Mouse (Mus musculus): ENCODE results near the gene Bbs9.

Bbs9 gene

DNA sequence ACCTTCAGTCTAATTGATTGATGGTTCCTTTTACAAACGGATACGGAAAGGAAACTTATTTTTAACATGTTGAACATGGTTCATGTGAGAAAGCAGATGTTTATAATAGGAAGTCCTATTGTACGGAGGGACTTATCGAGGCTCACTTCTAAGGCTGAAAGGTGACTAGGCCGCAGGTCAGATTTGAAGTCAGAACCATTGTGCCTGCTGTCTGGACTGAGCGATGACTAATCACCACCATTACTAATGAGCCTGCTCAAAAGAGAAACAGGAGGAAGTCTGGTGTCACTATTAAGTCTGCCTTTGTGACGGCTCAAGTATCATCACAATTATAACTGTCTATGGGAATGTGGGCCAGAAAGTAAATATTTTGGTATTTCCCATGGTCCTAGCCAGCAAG is 325.2 kb downstream of the Bbs9 start:
- DNase-seq (ENCODE audit: extremely low spot score), result no peak

GRCm38 (mm10) chr9:22805981-22806380 is 330.5 kb downstream of the Bbs9 start:
- no peak for DNase-seq (ENCODE audit: extremely low spot score)

- no peak for DNase-seq (ENCODE audit: extremely low spot score)
Observed at GRCm38 (mm10) chr9:22806494-22806893, 331.0 kb downstream of the Bbs9 start.

DNA sequence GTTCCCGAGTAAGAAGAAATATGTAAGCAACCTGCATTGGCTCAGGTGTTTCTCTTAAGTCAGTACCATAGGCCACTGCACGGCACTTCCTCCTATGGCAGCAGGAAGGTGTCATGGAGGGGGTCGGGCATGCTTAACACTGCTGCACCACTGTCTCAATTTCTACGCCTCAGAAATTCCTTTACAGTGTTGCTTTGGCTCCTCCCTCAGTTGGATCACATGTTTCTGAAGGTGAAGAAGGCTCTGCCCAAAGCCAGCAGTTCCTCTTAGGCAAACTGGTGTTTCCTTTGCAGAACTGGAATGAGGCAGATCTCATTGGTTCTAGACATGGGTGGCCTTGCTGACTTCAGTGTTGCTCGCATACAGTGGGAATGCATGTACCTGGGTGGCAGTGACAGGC is 332.2 kb downstream of the Bbs9 start:
- DNase-seq (ENCODE audit: extremely low spot score), result no peak

- DNase-seq (ENCODE audit: extremely low spot score), result no peak
Observed at GRCm38 (mm10) chr9:22809621-22810126, 334.2 kb downstream of the Bbs9 start.

DNA sequence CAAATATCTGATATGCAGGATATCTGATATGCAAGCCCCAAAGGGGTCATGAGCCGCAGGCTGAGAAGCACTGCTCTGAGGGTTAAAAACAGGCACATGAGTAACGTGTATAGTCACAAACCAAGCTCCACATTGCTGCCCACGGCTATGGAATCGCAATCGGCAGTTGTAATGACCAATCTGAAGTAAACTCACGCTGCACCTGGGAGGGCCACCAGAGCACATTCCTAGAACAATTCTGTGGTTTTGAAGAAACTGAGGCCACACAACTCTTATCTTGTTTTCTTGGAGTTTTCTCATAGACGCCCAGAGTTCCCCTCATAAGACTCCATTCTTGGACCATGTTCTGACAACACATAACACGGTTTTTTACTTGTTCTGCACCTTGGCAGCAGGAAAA is 334.9 kb downstream of the Bbs9 start:
- DNase-seq (ENCODE audit: extremely low spot score), result no peak

DNA sequence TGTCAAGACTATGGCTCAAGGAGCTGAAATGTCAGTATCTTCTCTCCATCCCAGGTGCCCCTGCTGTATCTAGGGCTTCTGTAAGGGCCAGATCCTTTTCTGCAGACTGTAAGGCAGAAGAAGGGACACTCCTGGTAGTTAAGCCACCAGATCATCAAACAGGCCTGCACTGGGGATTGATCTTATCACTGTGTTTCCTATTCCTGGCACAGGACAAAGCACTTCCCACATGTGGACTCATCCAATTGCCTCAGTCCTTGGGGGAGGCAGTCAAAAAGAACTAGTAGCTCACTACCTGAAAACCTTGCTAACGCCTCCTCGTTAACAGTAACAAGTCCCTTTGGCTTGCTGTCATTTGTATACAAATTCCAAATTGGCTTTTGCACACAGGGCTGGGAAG is 336.4 kb downstream of the Bbs9 start:
- no peak for DNase-seq (ENCODE audit: extremely low spot score)

- DNase-seq (ENCODE audit: extremely low spot score), result no peak
Observed at GRCm38 (mm10) chr9:22814407-22815092, 339.0 kb downstream of the Bbs9 start.

DNA sequence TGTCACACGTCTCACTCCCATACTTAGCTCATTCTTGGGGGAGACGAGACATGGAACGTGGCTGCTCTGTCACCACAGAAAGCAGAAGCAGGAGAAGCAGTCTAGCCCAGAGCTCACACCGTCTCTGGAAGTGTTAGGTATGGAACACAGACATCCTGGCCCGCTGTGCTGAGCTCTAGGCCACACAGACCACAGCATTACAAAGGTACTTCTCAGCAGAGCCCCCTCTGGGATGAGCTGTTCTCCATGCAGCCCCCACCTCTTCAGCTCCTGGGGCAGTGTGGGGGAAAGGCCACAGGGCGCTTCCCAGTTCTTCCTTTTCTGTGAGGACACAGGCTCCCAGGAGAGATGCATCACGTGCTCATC is 339.6 kb downstream of the Bbs9 start:
- DNase-seq (ENCODE audit: extremely low spot score), result no peak

GRCm38 (mm10) chr9:22819539-22819938 is 344.0 kb downstream of the Bbs9 start:
- no peak for DNase-seq (ENCODE audit: extremely low spot score)

GRCm38 (mm10) chr9:22820646-22821185 is 345.2 kb downstream of the Bbs9 start:
- peak; percentile 26 for DNase-seq (ENCODE audit: extremely low spot score)

DNA sequence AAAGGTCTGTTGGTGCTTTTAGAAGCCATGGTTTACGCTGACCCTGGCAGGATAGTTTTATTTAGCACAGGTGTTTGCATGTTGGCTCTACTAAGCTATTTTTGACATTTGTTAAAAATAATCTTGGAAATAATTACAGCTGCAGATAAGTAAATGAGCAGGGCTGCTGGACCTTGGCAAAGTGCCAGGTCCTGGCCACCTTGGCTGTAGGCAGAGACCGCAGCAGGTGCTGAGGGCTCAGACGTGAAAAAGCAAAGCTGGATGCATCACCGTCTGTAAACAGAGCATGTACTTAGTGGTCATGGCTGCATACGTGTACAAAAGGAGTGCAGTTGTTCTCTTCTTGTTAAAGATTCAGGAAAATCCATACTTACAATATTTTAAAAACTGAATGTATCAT is 347.3 kb downstream of the Bbs9 start:
- DNase-seq (ENCODE audit: extremely low spot score), result no peak

- no peak for DNase-seq (ENCODE audit: extremely low spot score)
Observed at GRCm38 (mm10) chr9:22823856-22824255, 348.3 kb downstream of the Bbs9 start.

GRCm38 (mm10) chr9:22824910-22825309 is 349.4 kb downstream of the Bbs9 start:
- no peak for DNase-seq (ENCODE audit: extremely low spot score)

GRCm38 (mm10) chr9:22826571-22826990 is 351.1 kb downstream of the Bbs9 start:
- no peak for DNase-seq (ENCODE audit: extremely low spot score)

- no peak for DNase-seq (ENCODE audit: extremely low spot score)
Observed at GRCm38 (mm10) chr9:22827176-22827770, 351.8 kb downstream of the Bbs9 start.

GRCm38 (mm10) chr9:22829212-22829960 is 353.9 kb downstream of the Bbs9 start:
- DNase-seq (ENCODE audit: extremely low spot score), result no peak

DNA sequence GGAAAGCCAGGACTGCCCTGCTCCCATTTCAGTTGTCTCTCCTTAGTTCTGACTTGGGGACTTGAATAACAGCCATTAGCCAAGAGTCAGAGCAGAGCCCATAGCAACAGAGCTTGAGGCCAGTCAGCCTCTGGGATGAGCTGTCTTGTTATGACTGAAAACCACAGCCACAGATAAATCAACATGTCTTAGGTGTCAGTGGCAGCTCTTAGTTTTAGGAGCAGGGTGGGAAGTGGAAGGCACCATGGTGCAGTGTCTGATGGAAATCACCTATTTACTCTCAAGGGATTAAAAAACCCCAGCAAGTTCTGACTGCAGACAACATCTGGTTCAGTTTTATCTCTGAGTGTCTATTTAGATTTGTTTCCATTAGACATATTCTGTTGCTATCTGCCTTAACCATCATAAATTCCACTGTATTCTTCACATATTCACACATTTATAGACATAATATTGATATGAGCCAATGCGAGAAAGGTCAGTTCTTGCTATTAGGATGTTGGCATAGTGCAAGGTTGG is 359.5 kb downstream of the Bbs9 start:
- DNase-seq (ENCODE audit: extremely low spot score), result no peak

DNA sequence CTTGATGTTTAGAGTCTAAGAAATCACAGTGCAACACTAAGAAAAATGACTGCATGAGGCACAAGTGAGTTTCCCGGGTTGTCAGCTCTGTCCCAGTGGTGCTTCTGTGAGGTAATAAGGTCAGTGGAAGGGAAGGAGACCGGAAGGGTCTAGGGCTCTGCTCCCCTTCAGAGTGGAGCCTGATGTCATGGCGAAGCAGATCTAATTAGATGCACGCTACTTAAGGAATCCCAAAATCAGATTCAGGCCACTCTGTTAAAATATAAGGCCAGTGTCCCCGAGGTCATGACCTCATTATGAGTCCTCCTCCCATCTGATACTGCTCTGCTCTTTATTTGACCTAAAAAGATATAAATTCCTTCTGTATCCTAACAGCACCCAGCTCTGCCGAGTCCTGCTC is 361.5 kb downstream of the Bbs9 start:
- no peak for DNase-seq (ENCODE audit: extremely low spot score)

- DNase-seq (ENCODE audit: extremely low spot score), result peak; percentile 36
Observed at GRCm38 (mm10) chr9:22837702-22838210, 362.2 kb downstream of the Bbs9 start.

- no peak for DNase-seq (ENCODE audit: extremely low spot score)
Observed at GRCm38 (mm10) chr9:22846048-22846447, 370.5 kb downstream of the Bbs9 start.

- no peak for DNase-seq (ENCODE audit: extremely low spot score)
Observed at GRCm38 (mm10) chr9:22846783-22847182, 371.3 kb downstream of the Bbs9 start.
